Mouse (Mus musculus): ENCODE measurements around the gene Gp9. TPM values are rescaled to one million over a fixed set of nuclear protein-coding genes. Genes with fewer than 3 reads are reported as not detected.

Gp9 gene
- not detected for polyA plus RNA-seq (2017; shearing (Covaris generic))

- ATAC-seq, result no peak
Measured at GRCm38 (mm10) chr6:87777842-87778241, at the start of gene Gp9. Gene Gp9, plus strand, starts transcription at chr6:87778072.

GRCm38 (mm10) chr6:87728102-87728501 lies 49.8 kb upstream of the Gp9 start:
- no peak for ATAC-seq

- ATAC-seq, result no peak
Measured at GRCm38 (mm10) chr6:87730141-87730540, 47.7 kb upstream of the Gp9 start.

- no peak for ATAC-seq
Measured at GRCm38 (mm10) chr6:87730591-87731462, 47.0 kb upstream of the Gp9 start, which contains the start of gene Efcc1. Gene Efcc1, plus strand, starts transcription at chr6:87730869.

- ATAC-seq, result no peak
Measured at GRCm38 (mm10) chr6:87731463-87732095, 46.3 kb upstream of the Gp9 start.

- no peak for ATAC-seq
Measured at GRCm38 (mm10) chr6:87732151-87733011, 45.5 kb upstream of the Gp9 start.

GRCm38 (mm10) chr6:87733131-87733930 lies 44.5 kb upstream of the Gp9 start:
- ATAC-seq, result no peak

GRCm38 (mm10) chr6:87734136-87734535 lies 43.7 kb upstream of the Gp9 start:
- no peak for ATAC-seq

GRCm38 (mm10) chr6:87736923-87737322 lies 40.9 kb upstream of the Gp9 start:
- no peak for ATAC-seq

DNA sequence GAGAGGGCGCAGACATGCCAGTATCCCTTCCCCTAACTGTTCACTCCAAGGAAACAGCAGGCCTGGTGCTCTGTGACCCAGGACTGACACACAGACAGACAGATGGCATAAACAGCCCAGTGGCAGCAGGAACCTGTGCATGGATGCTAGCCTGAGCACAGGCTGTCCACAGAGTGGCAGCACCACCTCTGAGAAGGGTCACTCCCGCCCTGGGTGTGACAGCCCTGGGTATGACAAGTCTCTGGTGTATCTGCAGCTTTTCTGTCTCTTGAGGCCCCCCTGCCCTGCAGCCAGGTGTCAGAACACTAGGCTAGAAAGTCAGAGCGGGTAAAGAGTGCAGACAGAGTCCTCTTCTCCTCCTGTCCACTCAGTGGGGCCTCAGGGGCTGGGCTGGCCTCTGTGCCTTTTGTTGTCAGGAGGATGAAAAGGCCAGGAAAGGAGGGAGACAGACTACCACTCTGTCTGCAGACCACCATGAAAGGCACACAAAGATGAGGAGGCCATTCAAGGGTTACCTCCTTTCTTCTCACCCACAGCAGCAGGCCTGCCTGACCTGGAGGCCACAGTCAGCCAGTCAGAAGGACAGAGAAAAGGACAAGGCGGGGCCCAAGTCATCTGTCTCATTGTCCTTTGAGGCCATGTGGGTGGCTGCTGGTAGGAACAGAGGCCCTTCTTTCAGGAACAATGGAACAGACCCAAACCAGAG lies 39.8 kb upstream of the Gp9 start:
- no peak for ATAC-seq

GRCm38 (mm10) chr6:87739898-87740297 lies 38.0 kb upstream of the Gp9 start:
- no peak for ATAC-seq

GRCm38 (mm10) chr6:87740496-87740895 lies 37.4 kb upstream of the Gp9 start:
- ATAC-seq, result no peak

GRCm38 (mm10) chr6:87741978-87742377 lies 35.9 kb upstream of the Gp9 start:
- peak; percentile 59 for ATAC-seq

DNA sequence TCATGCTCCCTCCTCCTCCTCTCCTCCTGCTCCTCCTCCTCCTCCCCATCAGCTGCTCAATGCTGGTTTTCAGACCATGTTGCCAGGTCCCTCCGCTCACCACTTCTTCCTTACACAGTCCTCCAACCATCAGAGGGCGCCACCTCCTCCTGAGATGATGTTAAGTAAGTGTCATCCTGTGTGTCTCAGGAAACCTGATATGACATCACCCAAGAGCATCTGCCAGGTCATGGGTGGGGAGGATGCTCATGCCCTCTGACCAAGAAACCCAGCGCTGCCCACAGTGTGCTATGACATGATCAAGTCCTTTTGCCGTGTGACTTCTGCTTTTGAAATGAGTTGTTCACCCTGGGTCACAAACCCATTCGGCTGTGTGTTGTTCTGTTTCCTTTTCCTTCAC lies 35.1 kb upstream of the Gp9 start:
- peak; percentile 11 for ATAC-seq

DNA sequence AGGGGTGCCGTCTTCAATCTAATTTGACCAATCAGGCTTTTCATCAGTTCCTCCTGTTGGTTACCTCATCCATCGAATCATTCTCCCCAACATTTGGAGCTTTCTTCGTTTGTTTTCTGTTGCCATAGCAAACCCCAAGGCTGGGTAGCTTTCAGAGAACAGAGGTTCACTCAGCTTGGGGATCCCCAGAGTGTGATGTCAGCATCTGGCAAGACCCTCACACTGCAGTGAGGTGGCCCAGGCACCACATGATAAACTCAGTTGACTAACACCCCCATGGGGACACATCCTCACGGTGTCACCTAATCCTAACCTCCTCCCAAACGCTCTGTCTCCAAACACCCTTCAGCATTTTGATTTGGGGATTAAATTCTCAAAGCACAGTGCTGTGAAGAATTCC lies 34.6 kb upstream of the Gp9 start:
- no peak for ATAC-seq

- ATAC-seq, result no peak
Measured at GRCm38 (mm10) chr6:87744632-87745031, 33.2 kb upstream of the Gp9 start.

DNA sequence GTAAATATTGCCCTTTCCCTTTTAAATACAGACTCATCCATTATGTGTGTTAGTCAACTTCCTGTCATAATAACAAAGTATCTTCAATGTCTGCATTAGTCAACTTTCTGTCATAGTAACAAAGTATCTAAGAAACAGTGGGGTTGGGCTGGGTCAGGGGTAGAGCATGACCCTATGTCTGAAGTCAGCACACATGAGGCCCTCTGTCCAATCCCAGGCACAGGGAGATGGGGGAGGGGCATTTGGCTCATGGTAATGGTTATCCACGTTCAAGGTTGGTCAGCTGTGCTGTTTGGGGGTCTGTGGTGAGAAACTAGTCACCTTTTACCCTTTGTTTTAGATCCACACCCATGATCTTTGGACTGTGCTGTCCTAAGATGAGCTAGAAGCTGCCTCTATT lies 32.6 kb upstream of the Gp9 start:
- no peak for ATAC-seq

DNA sequence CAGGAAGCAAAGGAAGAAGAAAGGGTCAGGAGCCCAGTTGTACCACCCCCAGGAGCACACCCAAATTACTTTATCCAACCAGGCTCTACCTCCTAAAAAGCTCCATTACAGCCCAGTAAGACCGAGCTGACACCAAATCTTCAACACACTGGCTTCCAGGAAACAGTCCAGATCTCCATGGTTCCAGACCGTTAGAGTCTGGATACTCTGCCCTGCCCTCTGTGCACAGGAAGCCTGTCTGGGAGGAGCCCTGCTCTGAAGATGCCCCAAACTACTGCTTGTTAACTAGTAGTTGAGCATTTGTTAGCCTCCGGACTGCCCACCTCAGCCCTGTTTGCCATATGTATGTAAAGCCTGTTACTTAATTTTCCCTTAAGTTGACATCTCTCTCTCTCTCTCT lies 31.8 kb upstream of the Gp9 start:
- ATAC-seq, result no peak

DNA sequence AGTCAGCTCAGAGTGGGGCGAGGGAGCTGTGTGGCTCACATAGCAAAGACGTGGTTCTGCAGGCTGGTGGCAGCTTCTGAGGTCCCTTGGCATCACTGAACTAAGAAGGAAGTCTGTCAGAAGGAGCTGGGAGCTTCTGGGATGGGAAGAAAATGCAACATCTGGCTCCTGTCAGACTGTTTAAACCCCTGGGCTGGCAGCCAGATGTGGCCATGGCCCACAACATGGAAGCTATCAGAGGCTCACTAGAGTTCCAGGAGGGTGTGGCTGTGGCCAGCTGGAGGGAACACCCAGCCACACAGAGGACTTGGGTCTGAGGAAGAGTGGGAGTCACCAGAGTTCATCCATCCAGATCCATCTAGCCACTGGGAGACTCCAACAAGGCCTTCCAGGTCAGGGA lies 31.0 kb upstream of the Gp9 start:
- ATAC-seq, result no peak

- ATAC-seq, result no peak
Measured at GRCm38 (mm10) chr6:87748078-87748477, 29.8 kb upstream of the Gp9 start.

- no peak for ATAC-seq
Measured at GRCm38 (mm10) chr6:87748531-87748930, 29.3 kb upstream of the Gp9 start.
